Mouse (Mus musculus): Measurements from ENCODE around the gene Arid4a. TPM values are rescaled to one million over a fixed set of nuclear protein-coding genes. Genes with fewer than 3 reads are reported as not detected.

The Arid4a gene
- total and polyA plus RNA-seq, 3 experiments: 12.4 to 57.5 (median 57.4) TPM

DNA sequence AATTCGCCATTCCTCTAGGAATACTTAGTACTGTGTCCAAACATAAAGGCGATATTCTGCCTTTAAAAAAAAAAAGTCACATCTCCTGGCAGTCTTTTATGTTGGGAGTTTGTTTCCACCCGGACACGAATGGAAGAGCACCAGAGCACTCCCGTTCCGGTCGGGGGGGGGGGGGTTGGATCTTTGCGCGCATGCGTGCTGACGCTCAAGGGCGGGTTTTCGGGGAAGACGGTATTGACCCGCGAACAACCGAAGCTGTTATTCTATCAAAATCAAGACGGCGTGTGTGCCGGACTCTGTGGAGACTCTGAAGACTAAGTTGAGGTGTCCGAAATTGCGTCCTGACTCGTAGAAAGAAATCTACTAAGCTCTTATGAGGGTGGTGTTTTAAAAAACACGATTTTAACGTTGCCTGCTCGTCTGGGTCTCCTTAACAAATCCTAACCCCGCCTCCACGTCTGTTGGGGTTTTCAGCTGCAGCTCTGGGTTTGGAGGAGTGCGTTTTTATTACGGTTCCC, 121.2 kb downstream of the Arid4a start:
- Histone ChIP-seq H3K36me3 (replicated peaks) (peaks cover 55% of the 10 kb centered on the region), H3K27me3 (ENCODE audit: insufficient read depth, low read length) (no peaks in the 10 kb centered on the region), H3K4me3 (ENCODE audit: low read depth, low read length) (peak overlapping the region; percentile 83), H3K4me1 (ENCODE audit: insufficient read depth, low read depth, low read length) (peaks cover 45% of the 10 kb centered on the region), H3K9me3 (replicated peaks) (no peaks in the 10 kb centered on the region)
- ATAC-seq (ENCODE audit: extremely low read depth, insufficient number of reproducible peaks, low FRiP score, poor library complexity, severe bottlenecking) (peak; percentile 62), DNase-seq (ENCODE audit: low spot score) (peak; percentile 65)
- TF ChIP-seq GATA2 (IDR thresholded peaks at IDR 0.05; ENCODE audit: borderline replicate concordance, low read depth, low read length) (no peak), CTCF (IDR thresholded peaks at IDR 0.05; ENCODE audit: low read depth, low read length) (no peak), TAL1 (conservative IDR thresholded peaks at IDR 0.05; ENCODE audit: low read depth, low read length) (no peak), GATA1 (IDR thresholded peaks at IDR 0.05; ENCODE audit: borderline replicate concordance, low read length) (no peak), POLR2AphosphoS5 (IDR thresholded peaks at IDR 0.05; ENCODE audit: insufficient replicate concordance, low read depth, low read length) (no peak)

GRCm38 (mm10) chr12:71137686-71138085, 121.9 kb downstream of the Arid4a start:
- H3K4me1 ChIP-seq (ENCODE audit: insufficient read depth, low read depth, low read length): peaks cover 43% of the 10 kb centered on the region
- H3K9me3 ChIP-seq (replicated peaks): no peaks in the 10 kb centered on the region
- ATAC-seq (ENCODE audit: extremely low read depth, insufficient number of reproducible peaks, low FRiP score, poor library complexity, severe bottlenecking): no peak
- DNase-seq (ENCODE audit: low spot score): no peak
- H3K36me3 ChIP-seq (replicated peaks): peaks cover 55% of the 10 kb centered on the region
- no peak for TF ChIP-seq GATA2 (IDR thresholded peaks at IDR 0.05; ENCODE audit: borderline replicate concordance, low read depth, low read length)
- no peak for TF ChIP-seq TAL1 (conservative IDR thresholded peaks at IDR 0.05; ENCODE audit: low read depth, low read length)
- TF ChIP-seq CTCF (IDR thresholded peaks at IDR 0.05; ENCODE audit: low read depth, low read length): no peak
- TF ChIP-seq GATA1 (IDR thresholded peaks at IDR 0.05; ENCODE audit: borderline replicate concordance, low read length): no peak
- TF ChIP-seq POLR2AphosphoS5 (IDR thresholded peaks at IDR 0.05; ENCODE audit: insufficient replicate concordance, low read depth, low read length): no peak
- H3K4me3 ChIP-seq (ENCODE audit: low read depth, low read length): peak overlapping the region; percentile 83
- H3K27me3 ChIP-seq (ENCODE audit: insufficient read depth, low read length): no peaks in the 10 kb centered on the region

DNA sequence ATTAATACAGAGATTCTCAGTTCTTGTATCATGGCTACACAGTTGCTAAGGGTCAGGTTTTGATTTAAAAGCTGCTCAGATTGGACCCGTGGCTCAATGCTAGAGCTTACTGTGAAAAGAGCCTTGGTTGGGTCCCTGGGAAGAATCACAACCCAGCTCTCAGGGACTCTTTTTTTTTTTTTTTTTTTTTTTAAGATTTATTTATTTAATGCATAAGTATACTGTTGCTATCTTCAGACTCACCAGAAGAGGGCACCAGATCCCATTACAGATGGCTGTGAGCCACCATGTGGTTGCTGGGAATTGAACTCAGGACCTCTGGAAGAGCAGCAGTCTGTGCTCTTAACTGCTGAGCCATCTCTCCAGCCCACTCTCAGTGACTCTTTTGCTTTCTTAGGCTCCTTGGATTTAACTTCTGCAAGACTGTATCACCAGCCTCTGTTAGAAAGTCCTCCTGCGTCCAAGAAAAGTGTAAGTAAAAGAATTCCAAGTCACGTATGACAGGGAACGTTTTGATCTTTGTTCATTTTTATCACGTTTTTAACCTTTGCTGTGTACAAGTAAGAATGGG, 123.6 kb downstream of the Arid4a start:
- Histone ChIP-seq H3K27me3 (ENCODE audit: insufficient read depth, low read length) (no peaks in the 10 kb centered on the region), H3K36me3 (replicated peaks) (peaks cover 57% of the 10 kb centered on the region), H3K4me1 (ENCODE audit: insufficient read depth, low read depth, low read length) (peaks cover 42% of the 10 kb centered on the region), H3K9me3 (replicated peaks) (no peaks in the 10 kb centered on the region), H3K4me3 (ENCODE audit: low read depth, low read length) (no peak overlapping the region)
- no peak for TF ChIP-seq POLR2AphosphoS5 (IDR thresholded peaks at IDR 0.05; ENCODE audit: insufficient replicate concordance, low read depth, low read length)
- TF ChIP-seq CTCF (IDR thresholded peaks at IDR 0.05; ENCODE audit: low read depth, low read length): no peak; the same call in 1 of the 2 replicates
- ATAC-seq (ENCODE audit: extremely low read depth, insufficient number of reproducible peaks, low FRiP score, poor library complexity, severe bottlenecking) (no peak), DNase-seq (ENCODE audit: low spot score) (no peak)

GRCm38 (mm10) chr12:71141189-71141588, 125.4 kb downstream of the Arid4a start:
- no peaks in the 10 kb centered on the region for H3K9me3 ChIP-seq (replicated peaks)
- no peak overlapping the region for H3K4me3 ChIP-seq (ENCODE audit: low read depth, low read length)
- TF ChIP-seq GATA2 (IDR thresholded peaks at IDR 0.05; ENCODE audit: borderline replicate concordance, low read depth, low read length): no peak
- no peak for TF ChIP-seq GATA1 (IDR thresholded peaks at IDR 0.05; ENCODE audit: borderline replicate concordance, low read length)
- no peak for TF ChIP-seq CTCF (IDR thresholded peaks at IDR 0.05; ENCODE audit: low read depth, low read length)
- no peak for TF ChIP-seq POLR2AphosphoS5 (IDR thresholded peaks at IDR 0.05; ENCODE audit: insufficient replicate concordance, low read depth, low read length)
- no peak for TF ChIP-seq TAL1 (conservative IDR thresholded peaks at IDR 0.05; ENCODE audit: low read depth, low read length)
- no peaks in the 10 kb centered on the region for H3K27me3 ChIP-seq (ENCODE audit: insufficient read depth, low read length)
- peaks cover 34% of the 10 kb centered on the region for H3K4me1 ChIP-seq (ENCODE audit: insufficient read depth, low read depth, low read length)
- ATAC-seq (ENCODE audit: extremely low read depth, insufficient number of reproducible peaks, low FRiP score, poor library complexity, severe bottlenecking) (no peak), DNase-seq (ENCODE audit: low spot score) (no peak)
- peaks cover 68% of the 10 kb centered on the region for H3K36me3 ChIP-seq (replicated peaks)

- Histone ChIP-seq H3K9me3 (replicated peaks) (no peaks in the 10 kb centered on the region), H3K36me3 (replicated peaks) (peaks cover 90% of the 10 kb centered on the region), H3K4me1 (ENCODE audit: insufficient read depth, low read depth, low read length) (peaks cover 47% of the 10 kb centered on the region), H3K4me3 (ENCODE audit: low read depth, low read length) (no peak overlapping the region), H3K27me3 (ENCODE audit: insufficient read depth, low read length) (no peaks in the 10 kb centered on the region)
- peak; percentile 40 for DNase-seq (ENCODE audit: low spot score)
- no peak for ATAC-seq (ENCODE audit: extremely low read depth, insufficient number of reproducible peaks, low FRiP score, poor library complexity, severe bottlenecking)
- TF ChIP-seq CTCF (IDR thresholded peaks at IDR 0.05; ENCODE audit: low read depth, low read length): peak; percentile 67; the same call in 1 of the 2 replicates
- TF ChIP-seq POLR2AphosphoS5 (IDR thresholded peaks at IDR 0.05; ENCODE audit: insufficient replicate concordance, low read depth, low read length): no peak
- no peak for TF ChIP-seq GATA2 (IDR thresholded peaks at IDR 0.05; ENCODE audit: borderline replicate concordance, low read depth, low read length)
These were observed 131.9 kb downstream of the Arid4a start for GRCm38 (mm10) chr12:71147641-71148040.

Other genes starting within 250 kb of the Arid4a start
- 10.4 and 14.8 TPM in 2 replicates for gene Frmd6, start 190.5 kb upstream of the Arid4a start, total RNA-seq (2014; fragmentation: Nextera tagmentation)
- 8.3 and 9.0 TPM in 2 replicates for gene Frmd6, start 190.5 kb upstream of the Arid4a start, total RNA-seq (2017)
- 5.8 and 6.0 TPM in 2 replicates for gene Frmd6, start 190.5 kb upstream of the Arid4a start, polyA plus RNA-seq (2012)
- gene Actr10, start 78.1 kb upstream of the Arid4a start, total RNA-seq (2014; fragmentation: Nextera tagmentation): 113 and 139 TPM in 2 replicates
- gene Actr10, start 78.1 kb upstream of the Arid4a start, total RNA-seq (2017): 126 and 142 TPM in 2 replicates
- gene Actr10, start 78.1 kb upstream of the Arid4a start, polyA plus RNA-seq (2012): 3.5 and 5.3 TPM in 2 replicates
- 183 and 246 TPM in 2 replicates for gene Psma3, start 41.4 kb upstream of the Arid4a start, total RNA-seq (2014; fragmentation: Nextera tagmentation)
- 341 and 392 TPM in 2 replicates for gene Psma3, start 41.4 kb upstream of the Arid4a start, total RNA-seq (2017)
- 16.7 and 25.5 TPM in 2 replicates for gene Psma3, start 41.4 kb upstream of the Arid4a start, polyA plus RNA-seq (2012)
- not detected in 2 replicates for gene Tomm20l, start 95.4 kb downstream of the Arid4a start, total RNA-seq (2014; fragmentation: Nextera tagmentation)
- gene Tomm20l, start 95.4 kb downstream of the Arid4a start, total RNA-seq (2017): not detected in 2 replicates
- gene Tomm20l, start 95.4 kb downstream of the Arid4a start, polyA plus RNA-seq (2012): not detected in 2 replicates
- 106 and 135 TPM in 2 replicates for gene Timm9, start 120.7 kb downstream of the Arid4a start, total RNA-seq (2014; fragmentation: Nextera tagmentation)
- 123 and 131 TPM in 2 replicates for gene Timm9, start 120.7 kb downstream of the Arid4a start, total RNA-seq (2017)
- 24.6 and 41.9 TPM in 2 replicates for gene Timm9, start 120.7 kb downstream of the Arid4a start, polyA plus RNA-seq (2012)
- 43.6 and 52.9 TPM in 2 replicates for gene 2700049A03Rik, start 120.9 kb downstream of the Arid4a start, total RNA-seq (2014; fragmentation: Nextera tagmentation)
- gene 2700049A03Rik, start 120.9 kb downstream of the Arid4a start, total RNA-seq (2017): 23.8 and 26.7 TPM in 2 replicates
- gene 2700049A03Rik, start 120.9 kb downstream of the Arid4a start, polyA plus RNA-seq (2012): 0.86 and 1.4 TPM in 2 replicates

Measured in G1E (cell line).